In the genomic region with DNA sequence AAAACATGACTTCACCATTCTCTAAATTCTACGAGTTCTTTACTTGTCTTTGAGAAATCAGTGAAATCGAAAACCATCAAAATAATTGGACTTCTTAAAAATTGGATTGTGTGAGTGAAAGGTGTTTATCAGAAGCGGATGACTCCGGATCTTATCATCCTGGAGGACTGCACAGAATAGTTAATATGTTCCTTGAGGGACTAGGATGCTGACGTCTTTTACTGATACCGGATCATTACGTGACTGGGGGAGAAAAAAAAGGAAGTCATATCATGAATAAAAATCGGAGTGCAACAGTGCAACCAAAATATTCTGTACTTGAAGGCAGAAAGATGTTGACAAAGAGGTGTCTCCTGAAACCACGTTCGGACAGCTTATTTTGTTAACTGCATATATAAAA, we compare ENCODE assay signal across 16 mouse cellular contexts. TPM values are rescaled to one million over a fixed set of nuclear protein-coding genes. Genes with fewer than 3 reads are reported as not detected.
A peak's percentile ranks its signal among the peaks of the same experiment; 100 is the strongest.
DNase-seq lines count a peak whose midpoint lies in the region; ATAC-seq lines count a peak whose summit lies in the region.
"Had no signal": no experiment of that assay in that cellular context is flagged by ENCODE, and none has a peak within 500 bp of the region (broad histone marks: within the 10 kb centered on the region; RNA-seq: fewer than 3 reads in every experiment).

Gene Adcyap1, plus strand, starts transcription at position 301 of the 400 bp plus-strand sequence.

- no peak within 1 kb of the TSS for H3K27ac ChIP-seq in intestine, embryonic 14.5 days (ENCODE audit: low read depth)
- H3K27ac ChIP-seq in intestine, embryonic 16.5 days (ENCODE audit: low read length), result no peak within 1 kb of the TSS
- H3K27ac ChIP-seq in forebrain, embryonic 12.5 days, result no peak within 1 kb of the TSS
- H3K27ac ChIP-seq in midbrain, embryonic 16.5 days (ENCODE audit: low read length), result peak within 1 kb of the TSS; percentile 58
- H3K27ac ChIP-seq: kidney, postnatal 0 days; macrophage had no signal

- no peaks in the 10 kb centered on the region for H3K9me3 ChIP-seq in intestine, embryonic 14.5 days (ENCODE audit: control insufficient read depth, low read length)
- no peaks in the 10 kb centered on the region for H3K9me3 ChIP-seq in intestine, embryonic 16.5 days (ENCODE audit: control insufficient read depth, low read length)
- no peaks in the 10 kb centered on the region for H3K9me3 ChIP-seq in forebrain, embryonic 12.5 days
- H3K9me3 ChIP-seq in midbrain, embryonic 16.5 days (replicated peaks; ENCODE audit: control insufficient read depth, low read length, poor library complexity, severe bottlenecking), result no peaks in the 10 kb centered on the region

- no peaks in the 10 kb centered on the region for H3K36me3 ChIP-seq in intestine, embryonic 14.5 days (ENCODE audit: control insufficient read depth, insufficient read depth, low read length)
- no peaks in the 10 kb centered on the region for H3K36me3 ChIP-seq in intestine, embryonic 16.5 days (ENCODE audit: control insufficient read depth, insufficient read depth, low read length)
- H3K36me3 ChIP-seq in forebrain, embryonic 12.5 days (replicated peaks), result no peaks in the 10 kb centered on the region
- no peaks in the 10 kb centered on the region for H3K36me3 ChIP-seq in midbrain, embryonic 16.5 days (ENCODE audit: control insufficient read depth, insufficient read depth, low read length)

- WGBS in intestine, embryonic 14.5 days, result 24% methylated on average over 10 of the region's 10 CpGs
- 28% methylated on average over 10 of the region's 10 CpGs for WGBS in intestine, embryonic 16.5 days
- WGBS in forebrain, embryonic 12.5 days, result 28% methylated on average over 10 of the region's 10 CpGs
- 24% methylated on average over 10 of the region's 10 CpGs for WGBS in midbrain, embryonic 16.5 days

- peaks cover 5% of the 10 kb centered on the region; the same call in 1 of the 2 replicates for H3K4me1 ChIP-seq in intestine, embryonic 14.5 days (replicated peaks; ENCODE audit: control insufficient read depth, insufficient read depth, low read length)
- peaks cover 2% of the 10 kb centered on the region; the same call in 1 of the 2 replicates for H3K4me1 ChIP-seq in intestine, embryonic 16.5 days (ENCODE audit: control insufficient read depth, insufficient read depth, low read length)
- H3K4me1 ChIP-seq in forebrain, embryonic 12.5 days, result peaks cover 33% of the 10 kb centered on the region
- H3K4me1 ChIP-seq in midbrain, embryonic 16.5 days (ENCODE audit: control insufficient read depth, insufficient read depth, low read length), result peaks cover 24% of the 10 kb centered on the region; the same call in 1 of the 2 replicates

- peaks cover 75% of the 10 kb centered on the region for H3K27me3 ChIP-seq in intestine, embryonic 14.5 days (replicated peaks; ENCODE audit: control insufficient read depth, insufficient read depth, low read length)
- H3K27me3 ChIP-seq in intestine, embryonic 16.5 days (replicated peaks; ENCODE audit: control insufficient read depth, insufficient read depth, low read length), result peaks cover 56% of the 10 kb centered on the region
- peaks cover 64% of the 10 kb centered on the region for H3K27me3 ChIP-seq in forebrain, embryonic 12.5 days
- 0 out of 2 replicates have a peak, but pooled peaks cover 5% of the 10 kb centered on the region for H3K27me3 ChIP-seq in midbrain, embryonic 16.5 days (ENCODE audit: control insufficient read depth, insufficient read depth, low read depth, low read length)

- H3K4me2 ChIP-seq in intestine, embryonic 14.5 days (ENCODE audit: low read length), result peak within 1 kb of the TSS; percentile 15; the same call in 1 of the 2 replicates
- no peak within 1 kb of the TSS for H3K4me2 ChIP-seq in intestine, embryonic 16.5 days (ENCODE audit: low read depth, low read length)
- H3K4me2 ChIP-seq in forebrain, embryonic 12.5 days, result peak within 1 kb of the TSS; percentile 68
- peak within 1 kb of the TSS; percentile 77 for H3K4me2 ChIP-seq in midbrain, embryonic 16.5 days (ENCODE audit: low read length)

- no peak within 1 kb of the TSS for H3K4me3 ChIP-seq in intestine, embryonic 14.5 days (ENCODE audit: low read depth, low read length)
- H3K4me3 ChIP-seq in intestine, embryonic 16.5 days (ENCODE audit: low read length), result no peak within 1 kb of the TSS
- peak within 1 kb of the TSS; percentile 39 for H3K4me3 ChIP-seq in forebrain, embryonic 12.5 days (replicated peaks)
- peak within 1 kb of the TSS; percentile 50 for H3K4me3 ChIP-seq in midbrain, embryonic 16.5 days (ENCODE audit: low read depth, low read length)

- ATAC-seq in intestine, embryonic 14.5 days (replicated peaks; ENCODE audit: low FRiP score, low TSS enrichment, low read depth), result no peak
- ATAC-seq in intestine, embryonic 16.5 days, result no peak
- ATAC-seq in forebrain, embryonic 12.5 days (ENCODE audit: low FRiP score), result no peak
- no peak for ATAC-seq in midbrain, embryonic 16.5 days
- ATAC-seq in granulocyte monocyte progenitor cell, adult 5-6 weeks (replicated peaks; ENCODE audit: poor library complexity, severe bottlenecking), result no peak

- H3K9ac ChIP-seq in intestine, embryonic 14.5 days (ENCODE audit: low read length), result no peak within 1 kb of the TSS
- no peak within 1 kb of the TSS for H3K9ac ChIP-seq in intestine, embryonic 16.5 days (ENCODE audit: low read depth, low read length)
- peak within 1 kb of the TSS; percentile 50; the same call in 1 of the 2 replicates for H3K9ac ChIP-seq in forebrain, embryonic 12.5 days
- H3K9ac ChIP-seq in midbrain, embryonic 16.5 days (ENCODE audit: low read depth, low read length), result peak within 1 kb of the TSS; percentile 69

- no peak for DNase-seq in intestine, embryonic 14.5 days (ENCODE audit: low spot score)
- no peak for DNase-seq in left cerebral cortex, adult 8-10 months (ENCODE audit: low spot score in 2 of 2)
- DNase-seq in urinary bladder, postnatal 14 days (ENCODE audit: low spot score), result no peak
- DNase-seq in frontal cortex, postnatal 25 days (ENCODE audit: low spot score in 2 of 2), result no peak
- DNase-seq: adrenal gland, postnatal 14 days; cerebellum, adult 11 months; heart, postnatal 14 days; liver; thymus, postnatal 36 days had no signal

RNA-seq across cellular contexts. Expression of gene Adcyap1, which starts in this region (rescaled TPM):
- polyA plus RNA-seq in intestine, embryonic 14.5 days (2014; fragmentation: Nextera tagmentation; extraction: Ambion mirVana), result 2.4 and 3.2 TPM in 2 replicates
- polyA plus RNA-seq in intestine, embryonic 16.5 days (2015; fragmentation: Nextera tagmentation; extraction: Ambion mirVana), result 0.64 and 0.80 TPM in 2 replicates
- 6.8 and 7.9 TPM in 2 replicates for polyA plus RNA-seq in forebrain, embryonic 12.5 days (2016; fragmentation: Nextera tagmentation; extraction: Ambion mirVana)
- total RNA-seq in left cerebral cortex, adult 8-10 months (2022), result 10 to 100 TPM; 16.3 to 30.3 (median 27.4) TPM
- 18.2 and 19.5 TPM in 2 replicates for polyA plus RNA-seq in midbrain, embryonic 16.5 days (2015; fragmentation: Nextera tagmentation; extraction: Ambion mirVana)
- not detected in 2 replicates for total RNA-seq in granulocyte monocyte progenitor cell, adult 5-6 weeks (2014; fragmentation: Nextera tagmentation)
- not detected in 2 replicates for total RNA-seq in granulocyte monocyte progenitor cell, adult 5-6 weeks (2017)
- total RNA-seq: adrenal gland, postnatal 14 days; heart, postnatal 14 days had no signal
- polyA plus RNA-seq: gonadal fat pad, adult 2 months; macrophage had no signal

Comparison
In these comparisons a context has a peak if more than half of its experiments do, and no peak if none do; other contexts are left out.
1. RNA of gene Adcyap1 (total RNA-seq): 16.3 to 30.3 TPM in left cerebral cortex, adult 8-10 months; not detected in granulocyte monocyte progenitor cell, adult 5-6 weeks; every median in the first group is over 10 times any median in the second.
2. H3K4me3 ChIP-seq: peak in forebrain, embryonic 12.5 days (single experiment) and midbrain, embryonic 16.5 days (single experiment); none in intestine, embryonic 14.5 days (single experiment) and intestine, embryonic 16.5 days (single experiment).
3. H3K9ac ChIP-seq: peak in forebrain, embryonic 12.5 days (single experiment) and midbrain, embryonic 16.5 days (single experiment); none in intestine, embryonic 14.5 days (single experiment) and intestine, embryonic 16.5 days (single experiment).